Mouse (Mus musculus) adipocyte (in vitro differentiated cells): ENCODE results near the gene Slc31a2.
"Not testable (repeated sequence)": the region's sequence is repeated elsewhere in the genome, so short reads cannot be mapped to it uniquely, and the experiment has no call there.

ENCODE experiments used
- DNase-seq: peaks from one replicate; pipeline ENCODE4 v3.0.0-alpha.2; 2016; ENCODE audit warnings: low spot score

Gene Slc31a2

DNA sequence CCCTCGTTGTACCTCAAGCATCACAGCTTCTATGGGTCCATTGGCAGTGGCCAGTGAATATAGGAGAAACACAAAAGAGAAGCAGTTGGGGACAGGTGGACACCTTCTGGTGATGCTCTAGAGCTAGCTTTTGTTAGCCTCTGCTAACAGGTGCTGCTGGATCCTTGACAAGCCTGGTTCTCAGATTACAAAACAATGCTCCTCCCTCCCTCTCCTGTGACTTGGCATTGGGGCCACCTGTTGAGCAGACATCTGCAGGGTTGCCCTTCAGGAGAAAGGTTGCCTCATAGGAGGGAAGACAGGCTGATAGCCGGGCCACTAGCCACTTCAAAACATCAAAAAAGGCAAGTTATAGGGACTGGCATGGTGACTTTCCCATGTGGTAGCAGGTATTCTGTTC is at the start of gene Slc31a2:
Slc31a2 (plus strand) TSS at position 287 of the 400 bp plus-strand sequence.
- DNase-seq: no peak

DNA sequence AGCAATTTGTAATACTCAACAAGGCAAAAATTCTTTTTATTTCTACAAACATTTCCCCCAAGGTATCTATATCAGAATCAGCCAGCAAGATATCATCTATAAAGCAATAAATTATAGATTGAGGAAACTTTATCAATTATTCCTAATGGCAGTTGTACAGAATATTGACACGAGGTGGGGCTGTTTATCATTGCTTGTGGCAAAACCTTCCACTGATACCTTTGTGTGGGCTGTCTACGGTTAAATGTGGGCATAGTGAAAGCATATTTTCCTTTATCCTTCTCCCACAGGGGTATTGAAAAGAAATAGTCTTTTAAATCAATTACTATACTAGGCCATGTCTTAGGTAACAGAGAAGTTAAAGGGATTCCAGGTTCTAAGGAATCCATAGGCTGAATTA is 48.9 kb upstream of the Slc31a2 start:
- no peak for DNase-seq

- peak; percentile 33 for DNase-seq
Observed at GRCm38 (mm10) chr4:62228391-62228790, 34.0 kb upstream of the Slc31a2 start.

DNA sequence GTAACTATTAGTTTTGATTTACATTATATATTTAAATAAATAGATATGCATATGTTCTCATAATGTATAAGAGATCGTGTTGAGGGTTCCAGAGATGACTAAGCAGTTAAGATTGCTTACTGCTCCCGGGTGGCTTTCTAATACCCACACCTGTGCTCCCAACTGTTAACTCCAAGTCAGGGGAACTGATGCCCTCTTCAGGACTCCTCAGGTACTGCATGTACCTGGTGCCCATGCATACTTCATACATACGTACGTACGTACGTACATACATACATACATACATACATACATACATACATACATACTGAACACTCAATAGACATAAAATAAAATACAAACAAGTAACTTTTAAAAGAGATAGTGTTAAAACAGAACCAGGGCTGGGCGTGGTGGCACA is 32.9 kb upstream of the Slc31a2 start:
- DNase-seq: no peak

- DNase-seq: no peak
Observed at GRCm38 (mm10) chr4:62230153-62230552, 32.2 kb upstream of the Slc31a2 start.

DNA sequence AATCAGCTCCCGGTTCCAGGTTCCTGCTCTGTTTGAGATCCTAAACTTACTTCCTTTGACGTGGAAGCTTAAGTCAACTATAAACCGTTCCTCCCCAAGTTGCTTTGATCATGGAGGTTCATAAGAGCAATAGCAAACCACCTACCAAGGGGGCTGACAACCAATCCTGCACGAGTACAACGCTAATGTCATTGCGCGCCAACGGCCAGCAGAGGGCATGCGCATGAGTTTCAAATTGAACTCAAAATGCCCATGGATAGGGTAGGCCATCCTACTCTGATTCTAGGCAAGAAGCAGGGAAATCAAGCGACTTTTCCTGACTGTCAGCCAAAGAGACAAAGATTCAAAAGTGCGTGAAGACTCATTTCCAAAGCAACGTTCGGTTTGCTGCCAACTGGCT is 31.6 kb upstream of the Slc31a2 start, which contains the start of gene Zfp37:
Zfp37 (minus strand) TSS at position 279 of the 400 bp plus-strand sequence.
- DNase-seq: no peak

DNA sequence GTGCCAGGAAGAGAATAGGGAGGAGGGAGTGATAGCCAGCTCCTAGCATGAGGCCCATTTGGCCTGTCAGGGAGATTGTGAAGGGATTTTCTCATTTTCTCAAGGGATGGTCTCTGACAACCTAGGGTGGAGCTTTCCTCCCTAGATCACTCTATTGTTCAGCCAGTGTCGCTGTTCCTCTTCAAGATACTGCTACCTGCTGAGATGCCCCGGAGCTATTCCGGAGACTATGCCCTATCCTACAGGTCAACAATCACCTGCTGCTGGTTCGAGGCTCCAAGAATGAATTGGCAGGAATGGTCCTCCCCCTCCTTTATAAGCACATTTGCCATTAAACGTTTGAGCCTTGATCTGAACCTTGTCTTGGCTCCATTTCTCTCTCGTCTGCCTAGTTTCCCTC is 21.8 kb upstream of the Slc31a2 start:
- no peak for DNase-seq

DNA sequence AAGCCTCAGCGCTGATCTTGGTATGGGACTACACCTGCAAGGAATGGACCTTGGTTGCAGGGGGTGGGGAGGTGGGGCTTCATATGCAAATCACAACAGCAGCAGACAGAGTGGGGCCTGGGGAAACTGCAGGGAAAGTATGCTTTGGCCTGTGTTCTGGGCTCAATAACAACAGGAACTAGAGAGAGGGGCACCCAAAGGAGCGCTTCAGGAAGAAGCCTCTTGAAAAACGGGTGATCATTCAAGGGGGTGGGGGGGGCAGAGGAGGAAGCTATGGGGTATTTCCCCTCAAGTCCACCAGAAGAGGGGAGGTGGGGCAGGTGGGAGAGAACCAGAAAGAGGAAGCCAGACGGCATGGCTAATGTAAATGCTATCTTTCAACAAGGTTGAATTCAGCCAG is 14.0 kb upstream of the Slc31a2 start:
- no peak for DNase-seq

- no peak for DNase-seq
Observed at GRCm38 (mm10) chr4:62250896-62251544, 11.3 kb upstream of the Slc31a2 start.

- DNase-seq: no peak
Observed at GRCm38 (mm10) chr4:62251776-62252175, 10.6 kb upstream of the Slc31a2 start.

DNA sequence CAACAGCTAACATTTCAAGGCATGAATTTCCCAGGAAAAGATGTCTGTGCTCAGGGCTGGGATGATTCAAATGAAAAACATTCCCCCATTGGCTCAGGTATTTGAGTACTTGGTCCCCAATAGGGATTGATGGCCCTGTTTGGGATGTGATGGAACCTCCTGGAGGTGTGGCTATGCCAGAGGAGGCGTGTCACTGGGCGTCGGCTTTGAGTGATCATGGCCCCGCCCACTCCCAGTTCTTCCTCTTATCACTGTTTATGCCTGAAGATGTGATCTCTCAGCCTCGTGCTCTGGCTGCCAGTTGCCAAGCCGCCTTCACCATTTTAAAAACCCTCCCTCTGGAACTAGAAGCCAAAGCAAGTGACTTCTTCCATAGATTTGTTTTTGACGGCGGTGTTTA is 7.8 kb upstream of the Slc31a2 start:
- no peak for DNase-seq

GRCm38 (mm10) chr4:62256931-62257330 is 5.4 kb upstream of the Slc31a2 start:
- DNase-seq: peak; percentile 49

DNA sequence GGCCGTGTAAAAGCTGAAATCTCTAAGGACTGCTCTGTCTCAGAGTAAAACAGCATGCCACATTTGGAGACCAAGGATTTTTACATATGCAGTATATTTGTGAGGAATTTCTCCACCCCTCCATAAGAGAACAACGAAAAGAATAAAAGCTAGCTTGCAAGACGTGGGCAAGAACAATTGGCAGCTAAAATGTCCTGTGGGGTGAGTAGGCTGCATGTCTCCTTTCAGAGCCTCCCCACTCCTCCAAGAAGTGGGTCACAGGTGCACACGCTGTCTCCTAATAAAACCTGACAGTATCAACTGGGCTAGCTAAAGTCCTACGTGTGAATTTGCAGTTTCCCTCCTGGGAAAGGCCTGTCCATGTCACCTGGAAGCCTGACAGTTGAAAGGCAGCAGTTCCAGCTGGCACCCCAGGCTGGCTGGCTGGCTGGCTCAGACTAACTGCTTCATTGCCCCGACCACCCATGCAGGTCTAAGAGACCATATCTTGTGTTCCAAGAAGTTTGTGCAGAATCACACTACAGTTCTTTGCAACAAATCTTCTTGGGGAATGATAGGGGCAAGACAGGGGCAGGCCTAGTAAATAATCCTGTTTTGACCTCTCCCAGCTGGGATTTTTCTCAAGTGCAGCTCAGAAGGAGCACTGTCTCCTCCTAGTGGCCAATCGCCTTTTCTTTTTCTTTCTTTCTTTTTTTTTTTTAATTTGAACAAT is 927 bp downstream of the Slc31a2 start:
- peak; percentile 67 for DNase-seq

GRCm38 (mm10) chr4:62265154-62265836 is 2.9 kb downstream of the Slc31a2 start:
- DNase-seq: peak; percentile 28

DNA sequence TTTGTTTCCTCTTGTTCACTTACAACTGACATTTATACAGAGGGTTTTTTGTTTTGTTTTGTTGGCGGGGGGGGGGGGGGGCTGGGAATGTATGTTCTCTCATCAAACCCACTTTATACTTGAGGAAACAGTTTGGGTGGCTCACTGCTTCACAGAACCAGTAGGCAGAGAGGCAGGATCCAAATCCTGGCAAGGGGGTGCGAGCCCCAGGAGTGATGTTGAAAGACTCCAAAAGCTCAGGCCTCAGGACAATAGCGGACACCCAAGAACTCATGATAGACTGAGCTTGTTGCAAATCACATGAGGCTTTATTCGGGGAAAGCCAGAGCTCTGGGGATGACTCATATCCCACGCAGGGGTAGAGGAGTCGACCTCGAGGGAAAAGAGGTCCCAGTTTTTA is 3.7 kb downstream of the Slc31a2 start:
- DNase-seq: not testable (repeated sequence)

DNA sequence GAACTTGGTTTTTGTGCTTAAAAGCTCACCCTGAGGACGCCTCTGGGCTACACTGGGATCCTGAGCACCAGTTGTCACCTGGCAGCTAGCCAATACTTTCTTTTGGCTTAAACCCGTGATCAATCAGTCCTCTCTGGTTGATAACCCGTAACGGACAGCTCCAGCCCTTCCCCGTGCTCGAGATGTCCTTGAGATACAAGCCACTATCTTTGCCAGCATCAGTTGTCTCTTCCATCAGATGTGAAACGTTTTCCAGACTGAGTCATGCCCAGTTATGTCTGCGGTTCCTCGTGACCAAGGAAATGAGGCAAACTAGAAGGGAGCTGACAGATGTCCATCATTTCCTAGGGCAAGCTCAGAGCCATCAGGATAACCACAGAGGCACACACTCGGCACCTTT is 4.7 kb downstream of the Slc31a2 start:
- DNase-seq: no peak

DNA sequence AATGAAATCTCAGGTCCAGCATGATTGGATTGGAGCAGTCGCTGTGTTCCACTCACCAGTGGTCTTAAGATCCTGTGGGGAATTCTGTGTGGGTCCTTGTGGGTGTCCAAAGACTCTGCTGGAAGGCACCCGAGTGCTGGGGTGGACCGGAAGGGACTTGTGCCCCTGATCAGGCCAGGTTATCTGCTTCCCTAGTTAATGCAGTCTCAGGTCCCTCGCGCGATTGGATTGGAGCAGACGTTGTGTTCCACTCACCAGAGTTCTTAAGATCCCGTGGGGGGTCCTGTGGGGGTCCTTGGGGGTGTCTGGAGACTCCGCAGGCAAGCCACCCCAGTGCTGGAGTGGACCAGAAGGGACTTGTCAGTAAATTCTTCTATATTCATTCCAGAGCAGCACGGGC is 10.3 kb downstream of the Slc31a2 start:
- DNase-seq: no peak

DNA sequence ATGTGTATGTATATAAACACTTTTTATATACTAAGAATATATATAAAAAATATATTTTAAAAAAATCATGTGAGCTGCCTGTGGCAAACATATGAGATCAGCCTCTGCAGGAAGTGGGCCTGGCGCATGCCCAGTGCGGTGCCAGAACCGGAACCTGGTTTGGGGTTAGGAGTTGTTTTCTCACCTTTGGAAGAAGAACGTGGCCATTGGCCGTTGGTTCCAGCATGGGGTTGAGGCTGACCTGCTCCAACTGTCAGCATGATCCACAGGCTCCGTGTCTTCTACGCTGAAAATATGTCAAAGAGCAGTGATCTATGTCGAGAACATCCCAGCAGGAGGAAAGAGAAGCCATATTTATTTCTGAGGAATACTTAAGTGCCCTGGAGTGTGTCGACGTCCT is 11.6 kb downstream of the Slc31a2 start:
- no peak for DNase-seq

DNA sequence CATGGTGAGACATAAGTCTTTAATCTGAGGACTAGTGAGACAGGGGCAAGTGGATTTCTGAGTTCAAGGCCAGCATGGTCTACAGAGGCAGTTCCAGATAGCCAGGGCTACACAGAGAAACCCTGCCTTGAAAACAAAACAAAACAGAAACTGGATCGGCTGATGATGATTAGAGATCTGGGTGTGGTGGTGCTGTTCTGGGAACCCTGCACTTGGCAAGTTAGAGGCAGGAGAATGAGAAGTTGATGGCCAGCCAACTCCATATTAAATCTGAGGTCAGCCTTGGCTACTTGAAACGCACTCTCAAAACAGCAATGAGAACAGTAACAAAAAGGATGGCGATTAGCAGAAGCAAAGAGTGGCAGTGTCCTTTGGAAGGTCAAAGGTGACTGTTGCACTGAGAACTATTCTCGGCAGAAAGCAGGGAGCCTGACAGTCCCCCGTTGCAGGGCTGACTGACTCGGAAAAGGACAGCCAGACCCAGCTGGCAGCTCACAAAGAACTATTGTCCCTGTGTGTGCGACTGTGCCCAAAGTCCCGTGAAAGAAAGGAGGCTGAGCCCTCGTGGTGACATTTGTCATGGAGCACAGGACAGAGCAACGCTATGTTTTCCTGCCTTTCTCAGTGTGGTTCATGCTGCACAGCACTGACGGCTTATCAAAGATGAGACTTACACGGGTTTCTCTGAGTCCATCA is 12.6 kb downstream of the Slc31a2 start:
- peak; percentile 35 for DNase-seq

GRCm38 (mm10) chr4:62276642-62277041 is 14.3 kb downstream of the Slc31a2 start:
- DNase-seq: no peak

DNA sequence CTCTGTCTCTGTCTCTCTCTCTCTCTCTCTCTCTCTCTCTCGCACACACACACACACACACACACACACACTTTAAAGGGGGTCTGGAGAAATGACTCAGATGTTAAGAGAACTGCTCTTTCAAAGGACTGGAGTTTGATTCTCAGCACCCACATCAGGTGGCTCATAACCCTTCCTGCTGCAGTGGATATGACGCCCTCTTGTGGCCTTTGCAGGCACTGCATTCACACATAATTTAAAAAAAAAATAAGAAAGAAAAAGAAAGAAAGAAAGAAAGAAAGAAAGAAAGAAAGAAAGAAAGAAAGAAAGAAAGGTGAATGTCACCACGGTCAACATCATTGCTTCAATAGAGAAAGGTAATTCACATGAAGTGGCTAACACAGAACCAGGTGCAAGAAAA is 14.9 kb downstream of the Slc31a2 start:
- no peak for DNase-seq

DNA sequence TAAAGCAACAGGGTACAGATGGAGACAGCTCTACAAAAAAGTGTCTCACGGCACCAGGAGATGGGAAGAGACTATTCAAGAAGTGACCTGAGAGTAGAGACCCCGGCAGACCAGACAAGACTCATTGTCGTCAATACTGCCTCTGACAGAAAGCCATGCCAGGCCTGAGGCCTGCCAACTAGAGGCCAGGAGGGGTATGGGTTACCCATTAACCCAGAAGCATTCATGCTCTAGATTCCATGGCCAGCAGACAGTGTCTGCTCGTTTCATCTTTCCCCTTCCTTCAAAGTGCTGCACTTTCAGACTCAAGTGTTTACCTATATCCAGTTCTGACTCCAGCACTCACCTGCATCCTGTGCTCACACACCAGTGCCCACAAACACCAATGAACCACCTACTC is 15.7 kb downstream of the Slc31a2 start:
- DNase-seq: no peak

- no peak for DNase-seq
Observed at GRCm38 (mm10) chr4:62281319-62281718, 19.0 kb downstream of the Slc31a2 start.
